Mouse (Mus musculus) heart, adult 2 months (tissue): ENCODE measurements around the gene Wdr24.

Source experiments
- CTCF ChIP-seq: fragments of 200-600 bp; IDR thresholded peaks from 2 replicates; pipeline ENCODE4 v1.8.1; 2022; ENCODE audit warnings: antibody characterized with exemption, mild to moderate bottlenecking, moderate library complexity
- EP300 ChIP-seq: fragments of 200-500 bp; IDR thresholded peaks from 2 replicates; pipeline ENCODE4 v1.6.1; 2011; ENCODE audit warnings: low read depth, low read length, control low read depth; ENCODE audit not compliant: insufficient read depth

DNA sequence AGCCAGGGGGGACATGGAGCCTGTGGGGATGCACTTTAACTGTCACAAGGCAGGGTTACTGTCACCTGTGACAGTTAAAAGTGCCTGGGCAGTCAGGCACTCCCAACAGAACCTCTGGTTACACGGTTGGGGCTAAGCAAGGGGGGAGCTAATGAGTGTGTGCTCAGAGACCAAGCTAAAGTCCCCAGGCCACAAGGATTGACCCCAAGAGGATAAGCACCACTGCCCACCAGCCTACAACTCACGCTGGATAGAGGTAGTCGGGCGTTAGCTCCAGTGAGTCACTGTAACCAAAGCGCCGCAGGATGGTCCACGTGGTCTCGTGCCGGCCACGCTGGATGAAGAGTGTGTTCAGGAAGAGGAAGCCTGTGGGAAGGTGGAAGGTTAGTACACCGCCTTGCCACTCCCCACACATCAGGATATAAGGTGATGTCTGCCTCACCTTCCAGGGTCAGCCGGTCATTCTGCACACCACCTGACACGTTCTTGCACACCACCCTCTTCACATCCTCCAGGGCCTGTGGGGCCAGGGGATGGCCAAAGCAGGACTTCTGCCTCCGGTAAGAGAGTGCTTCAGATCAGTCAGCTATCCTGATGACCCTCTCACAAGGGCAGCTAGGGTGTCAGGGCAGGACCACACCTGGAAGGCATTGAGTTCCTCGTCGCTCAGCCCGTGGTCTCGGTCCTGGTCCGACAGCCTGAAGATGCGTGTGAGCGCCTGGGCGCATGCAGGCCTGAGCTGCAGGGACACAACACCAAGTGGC, 17.9 kb downstream of the Wdr24 start, which contains the start of gene Gm20683:
- TF ChIP-seq CTCF (no peak), EP300 (no peak)
